27 mouse cellular contexts compared by ENCODE assay signal in genomic region chr16:5217341-5218133, GRCm38 (mm10). TPM values are rescaled to one million over a fixed set of nuclear protein-coding genes. Genes with fewer than 3 reads are reported as not detected.
A peak's percentile ranks its signal among the peaks of the same experiment; 100 is the strongest.
DNase-seq lines count a peak whose midpoint lies in the region; ATAC-seq lines count a peak whose summit lies in the region.
"Had no signal": no experiment of that assay in that cellular context is flagged by ENCODE, and none has a peak within 500 bp of the region (broad histone marks: within the 10 kb centered on the region; RNA-seq: fewer than 3 reads in every experiment).

No protein-coding gene starts in this region.

- H3K27ac ChIP-seq in kidney, embryonic 14.5 days (ENCODE audit: low read depth, low read length): no peak overlapping the region
- H3K27ac ChIP-seq in forebrain, embryonic 10.5 days: no peak overlapping the region
- H3K27ac ChIP-seq: hindbrain, embryonic 10.5 days; intestine, embryonic 15.5 days; limb, embryonic 12.5 days; liver, embryonic 12.5 days; midbrain, embryonic 13.5 days had no signal

- no peaks in the 10 kb centered on the region for H3K36me3 ChIP-seq in kidney, embryonic 14.5 days (ENCODE audit: control insufficient read depth, insufficient read depth, low read length)
- no peaks in the 10 kb centered on the region for H3K36me3 ChIP-seq in forebrain, embryonic 10.5 days (replicated peaks)
- H3K36me3 ChIP-seq: G1E; hindbrain, embryonic 10.5 days; intestine, embryonic 15.5 days; limb, embryonic 12.5 days; liver, embryonic 12.5 days; midbrain, embryonic 13.5 days had no signal

- H3K4me1 ChIP-seq in kidney, embryonic 14.5 days (ENCODE audit: control insufficient read depth, insufficient read depth, low read length): no peaks in the 10 kb centered on the region
- no peaks in the 10 kb centered on the region for H3K4me1 ChIP-seq in forebrain, embryonic 10.5 days
- H3K4me1 ChIP-seq: hindbrain, embryonic 10.5 days; intestine, embryonic 15.5 days; limb, embryonic 12.5 days; liver, embryonic 12.5 days; midbrain, embryonic 13.5 days had no signal

- H3K27me3 ChIP-seq in kidney, embryonic 14.5 days (ENCODE audit: control insufficient read depth, insufficient read depth, low read length): no peaks in the 10 kb centered on the region
- H3K27me3 ChIP-seq in forebrain, embryonic 10.5 days (ENCODE audit: poor library complexity, severe bottlenecking): no peaks in the 10 kb centered on the region

- no peaks in the 10 kb centered on the region for H3K9me3 ChIP-seq in kidney, embryonic 14.5 days (ENCODE audit: control insufficient read depth, low read length)
- H3K9me3 ChIP-seq in forebrain, embryonic 10.5 days: no peaks in the 10 kb centered on the region
- H3K9me3 ChIP-seq: G1E; hindbrain, embryonic 10.5 days; intestine, embryonic 15.5 days; limb, embryonic 12.5 days; liver, embryonic 12.5 days; midbrain, embryonic 13.5 days had no signal

- no peak overlapping the region for H3K4me3 ChIP-seq in kidney, embryonic 14.5 days (ENCODE audit: low read length)
- no peak overlapping the region for H3K4me3 ChIP-seq in forebrain, embryonic 10.5 days
- H3K4me3 ChIP-seq: hindbrain, embryonic 10.5 days; intestine, embryonic 15.5 days; limb, embryonic 12.5 days; liver, embryonic 12.5 days; midbrain, embryonic 13.5 days had no signal

- 64% methylated on average over 5 of the region's 5 CpGs for WGBS in kidney, embryonic 14.5 days
- WGBS in forebrain, embryonic 10.5 days: 63% methylated on average over 5 of the region's 5 CpGs

- H3K4me2 ChIP-seq in kidney, embryonic 14.5 days (replicated peaks; ENCODE audit: low read depth, low read length): no peak overlapping the region
- H3K4me2 ChIP-seq: intestine, embryonic 15.5 days; limb, embryonic 12.5 days; liver, embryonic 12.5 days; midbrain, embryonic 13.5 days had no signal

- peak; percentile 66 for DNase-seq in kidney, adult 11 months
- DNase-seq in adipocyte (ENCODE audit: low spot score): peak; percentile 65
- DNase-seq in kidney, adult 9 months: peak; percentile 85
- DNase-seq in kidney, postnatal 36 days: peak; percentile 79 to 85
- DNase-seq in layer of hippocampus, postnatal 36 days: no peak
- no peak for DNase-seq in forebrain, embryonic 10.5 days (ENCODE audit: extremely low spot score, low spot score)
- DNase-seq: adrenal gland, postnatal 25 days; B cell, adult 2 months; cerebellum, adult 9-10 months; forebrain, postnatal 0 days; gastrocnemius, postnatal 14 days; lung, adult 2 months; lung, postnatal 14 days; right cerebral cortex, adult 18-20 months; right cerebral cortex, postnatal 4 days; thymus, postnatal 25 days had no signal

- no peak overlapping the region for H3K9ac ChIP-seq in kidney, embryonic 14.5 days (ENCODE audit: low read depth, low read length)
- H3K9ac ChIP-seq: forebrain, postnatal 0 days; intestine, embryonic 15.5 days; limb, embryonic 12.5 days; liver, embryonic 12.5 days; midbrain, embryonic 13.5 days had no signal

- no peak for ATAC-seq in kidney, embryonic 14.5 days (ENCODE audit: low FRiP score, low TSS enrichment)
- ATAC-seq: activated CD4-positive, CD25-positive, alpha-beta regulatory T cell, adult 4 months; forebrain, postnatal 0 days; hindbrain, embryonic 16.5 days; intestine, embryonic 15.5 days; liver, embryonic 12.5 days; midbrain, embryonic 13.5 days had no signal

RNA-seq across cellular contexts. Expression of gene AU021092, which starts 4.6 kb away (rescaled TPM):
- polyA plus RNA-seq in kidney, embryonic 14.5 days (2014; fragmentation: Nextera tagmentation; extraction: Ambion mirVana): 3.5 and 4.2 TPM in 2 replicates
- total RNA-seq in layer of hippocampus, postnatal 36 days (2021): 1 to 10 TPM; 4.5 to 4.7 TPM
- polyA plus RNA-seq in forebrain, embryonic 10.5 days (2016; fragmentation: Nextera tagmentation; extraction: Ambion mirVana): 1.0 and 1.3 TPM in 2 replicates
- total RNA-seq: CH12.LX; G1E; megakaryocyte, adult 5-6 weeks had no signal
- polyA plus RNA-seq: activated CD4-positive, CD25-positive, alpha-beta regulatory T cell, adult 4 months; G1E had no signal

RNA-seq across cellular contexts. Expression of gene Nagpa, which starts 13.7 kb away (rescaled TPM):
- polyA plus RNA-seq in kidney, embryonic 14.5 days (2014; fragmentation: Nextera tagmentation; extraction: Ambion mirVana): 12.4 and 17.0 TPM in 2 replicates
- total RNA-seq in layer of hippocampus, postnatal 36 days (2021): 10 to 100 TPM; 12.5 to 13.6 TPM
- polyA plus RNA-seq in forebrain, embryonic 10.5 days (2016; fragmentation: Nextera tagmentation; extraction: Ambion mirVana): 15.8 and 17.8 TPM in 2 replicates

RNA-seq across cellular contexts. Expression of gene Alg1, which starts 15.9 kb away (rescaled TPM):
- 27.7 and 28.0 TPM in 2 replicates for polyA plus RNA-seq in kidney, embryonic 14.5 days (2014; fragmentation: Nextera tagmentation; extraction: Ambion mirVana)
- 10 to 100 TPM; 26.7 to 29.9 TPM for total RNA-seq in layer of hippocampus, postnatal 36 days (2021)
- polyA plus RNA-seq in forebrain, embryonic 10.5 days (2016; fragmentation: Nextera tagmentation; extraction: Ambion mirVana): 24.7 and 26.5 TPM in 2 replicates

RNA-seq across cellular contexts. Expression of gene Eef2kmt, which starts 38.2 kb away (rescaled TPM):
- 31.9 and 35.7 TPM in 2 replicates for polyA plus RNA-seq in kidney, embryonic 14.5 days (2014; fragmentation: Nextera tagmentation; extraction: Ambion mirVana)
- total RNA-seq in layer of hippocampus, postnatal 36 days (2021): 1 to 10 TPM; 5.2 to 5.6 TPM
- polyA plus RNA-seq in forebrain, embryonic 10.5 days (2016; fragmentation: Nextera tagmentation; extraction: Ambion mirVana): 21.5 and 22.0 TPM in 2 replicates

Comparison
In these comparisons a context has a peak if more than half of its experiments do, and no peak if none do; other contexts are left out.
1. DNase-seq: peak in kidney, adult 11 months (single experiment), adipocyte (single experiment), kidney, adult 9 months (single experiment) and kidney, postnatal 36 days (2 of 2); none in layer of hippocampus, postnatal 36 days (0 of 2) and forebrain, embryonic 10.5 days (single experiment).